Mouse (Mus musculus) lung, postnatal 0 days (tissue): ENCODE data around the gene Plekhh2.

Experiments used
- CTCF ChIP-seq: IDR thresholded peaks from 2 replicates; pipeline ENCODE4 v1.5.1; 2016; ENCODE audit warnings: antibody characterized with exemption, mild to moderate bottlenecking
- EP300 ChIP-seq: IDR thresholded peaks from 2 replicates; pipeline ENCODE4 v1.6.1; 2016; ENCODE audit warnings: antibody characterized with exemption, mild to moderate bottlenecking, control low read depth

DNA sequence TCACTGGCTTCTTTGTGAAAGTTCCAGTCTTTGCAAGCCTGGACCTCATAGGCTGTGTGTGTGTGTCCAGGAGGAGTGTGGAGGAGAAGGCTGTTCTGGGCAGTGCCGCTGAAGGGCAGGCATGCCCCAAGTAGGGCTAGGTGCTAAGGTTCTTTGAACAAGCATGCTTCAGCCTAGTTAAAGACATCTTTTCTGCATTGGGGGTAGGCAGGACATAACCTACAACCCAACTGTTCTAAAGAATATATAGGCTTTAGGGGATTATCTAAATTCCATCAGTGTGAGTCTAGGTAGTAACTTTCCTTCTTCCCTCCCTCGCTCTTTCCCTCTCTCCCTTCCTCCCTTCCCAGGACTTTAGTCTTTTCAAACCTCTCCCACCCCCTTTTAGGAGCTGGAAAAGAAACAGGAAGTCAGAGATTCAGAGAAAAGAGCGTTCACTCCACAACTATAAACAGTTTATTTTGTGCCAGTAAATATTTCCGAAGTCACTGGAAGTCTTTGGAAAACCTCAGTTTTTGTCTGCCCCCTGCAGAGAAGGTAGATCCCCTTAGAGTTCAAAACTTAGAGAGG, 906 bp downstream of the Plekhh2 start:
- no peak for TF ChIP-seq EP300
- TF ChIP-seq CTCF: 0 out of 2 replicates have a peak, but pooled peaks have one; percentile 34
